Mouse (Mus musculus): Measurements from ENCODE around the gene Cdc42se2. TPM values are rescaled to one million over a fixed set of nuclear protein-coding genes. Genes with fewer than 3 reads are reported as not detected.

The Cdc42se2 gene
- polyA plus RNA-seq, 1 experiment from 2014 or later: 65.1 TPM

- 93% methylated on average over 4 of the region's 4 CpGs for WGBS
- H3K4me1 ChIP-seq (ENCODE audit: control insufficient read depth in 2 of 2, insufficient read depth in 2 of 2, low read length in 2 of 2): 0 out of 4 replicates have a peak, but pooled peaks cover 0 to 1% of the 10 kb centered on the region in 2 experiments
- H3K27me3 ChIP-seq (ENCODE audit: control insufficient read depth, insufficient read depth, low read length): no peaks in the 10 kb centered on the region
- H3K27ac ChIP-seq (replicated peaks in 1 of 2; ENCODE audit: control insufficient read depth in 1 of 2, insufficient read depth in 1 of 2, low read depth in 2 of 2, low read length in 2 of 2): no peak overlapping the region
- H3K4me2 ChIP-seq (ENCODE audit: low read length): no peak overlapping the region
- H3K36me3 ChIP-seq (ENCODE audit: control insufficient read depth, insufficient read depth, low read length): no peaks in the 10 kb centered on the region
- no peaks in the 10 kb centered on the region for H3K9me3 ChIP-seq (ENCODE audit: control insufficient read depth, low read length)
- no peak overlapping the region for H3K9ac ChIP-seq (ENCODE audit: low read length)
- no peak for ATAC-seq (ENCODE audit: insufficient number of reproducible peaks, insufficient read depth, low FRiP score, low read depth)
- H3K4me3 ChIP-seq (ENCODE audit: control insufficient read depth in 1 of 2, insufficient read depth in 1 of 2, low read depth in 1 of 2, low read length in 2 of 2): no peak overlapping the region
Measured at GRCm38 (mm10) chr11:54791458-54791857, 4.0 kb upstream of the Cdc42se2 start.

- under 1% methylated on average over 46 of the region's 54 CpGs for WGBS
- no peaks in the 10 kb centered on the region for H3K9me3 ChIP-seq (ENCODE audit: control insufficient read depth, low read length)
- 0 out of 2 replicates have a peak, but pooled peaks cover 3% of the 10 kb centered on the region for H3K36me3 ChIP-seq (ENCODE audit: control insufficient read depth, insufficient read depth, low read length)
- ATAC-seq (ENCODE audit: insufficient number of reproducible peaks, insufficient read depth, low FRiP score, low read depth): no peak; the same call in none of the 2 replicates
- peak overlapping the region; percentile 68 to 99 for H3K4me3 ChIP-seq (ENCODE audit: control insufficient read depth in 1 of 2, insufficient read depth in 1 of 2, low read depth in 1 of 2, low read length in 2 of 2)
- peak overlapping the region; percentile 80 for H3K4me2 ChIP-seq (ENCODE audit: low read length)
- peak overlapping the region; percentile 98 for H3K27ac ChIP-seq (replicated peaks in 1 of 2; ENCODE audit: control insufficient read depth in 1 of 2, insufficient read depth in 1 of 2, low read depth in 2 of 2, low read length in 2 of 2)
- H3K27me3 ChIP-seq (ENCODE audit: control insufficient read depth, insufficient read depth, low read length): no peaks in the 10 kb centered on the region
- H3K9ac ChIP-seq (ENCODE audit: low read length): peak overlapping the region; percentile 97
- peaks cover 0 to 8% of the 10 kb centered on the region in 2 experiments; a peak in 2 of 4 replicates for H3K4me1 ChIP-seq (ENCODE audit: control insufficient read depth in 2 of 2, insufficient read depth in 2 of 2, low read length in 2 of 2)
Measured at GRCm38 (mm10) chr11:54786858-54787487, 502 bp downstream of the Cdc42se2 start.

GRCm38 (mm10) chr11:54785566-54785965, 1.9 kb downstream of the Cdc42se2 start:
- no peak overlapping the region for H3K9ac ChIP-seq (ENCODE audit: low read length)
- H3K27ac ChIP-seq (replicated peaks in 1 of 2; ENCODE audit: control insufficient read depth in 1 of 2, insufficient read depth in 1 of 2, low read depth in 2 of 2, low read length in 2 of 2): no peak overlapping the region
- 0 out of 2 replicates have a peak, but pooled peaks cover 3% of the 10 kb centered on the region for H3K36me3 ChIP-seq (ENCODE audit: control insufficient read depth, insufficient read depth, low read length)
- H3K4me2 ChIP-seq (ENCODE audit: low read length): peak overlapping the region; percentile 80
- 90% methylated on average over 3 of the region's 3 CpGs for WGBS
- no peaks in the 10 kb centered on the region for H3K27me3 ChIP-seq (ENCODE audit: control insufficient read depth, insufficient read depth, low read length)
- H3K4me1 ChIP-seq (ENCODE audit: control insufficient read depth in 2 of 2, insufficient read depth in 2 of 2, low read length in 2 of 2): peaks cover 0 to 8% of the 10 kb centered on the region in 2 experiments; a peak in 2 of 4 replicates
- no peak overlapping the region for H3K4me3 ChIP-seq (ENCODE audit: control insufficient read depth in 1 of 2, insufficient read depth in 1 of 2, low read depth in 1 of 2, low read length in 2 of 2)
- no peaks in the 10 kb centered on the region for H3K9me3 ChIP-seq (ENCODE audit: control insufficient read depth, low read length)
- ATAC-seq (ENCODE audit: insufficient number of reproducible peaks, insufficient read depth, low FRiP score, low read depth): no peak

- ATAC-seq (ENCODE audit: insufficient number of reproducible peaks, insufficient read depth, low FRiP score, low read depth): no peak
- Histone ChIP-seq H3K27me3 (ENCODE audit: control insufficient read depth, insufficient read depth, low read length) (no peaks in the 10 kb centered on the region), H3K4me1 (ENCODE audit: control insufficient read depth in 2 of 2, insufficient read depth in 2 of 2, low read length in 2 of 2) (peaks cover 0 to 8% of the 10 kb centered on the region in 2 experiments; a peak in 2 of 4 replicates), H3K36me3 (ENCODE audit: control insufficient read depth, insufficient read depth, low read length) (0 out of 2 replicates have a peak, but pooled peaks cover 3% of the 10 kb centered on the region), H3K4me2 (ENCODE audit: low read length) (no peak overlapping the region), H3K9ac (ENCODE audit: low read length) (no peak overlapping the region), H3K4me3 (ENCODE audit: control insufficient read depth in 1 of 2, insufficient read depth in 1 of 2, low read depth in 1 of 2, low read length in 2 of 2) (no peak overlapping the region), H3K27ac (replicated peaks in 1 of 2; ENCODE audit: control insufficient read depth in 1 of 2, insufficient read depth in 1 of 2, low read depth in 2 of 2, low read length in 2 of 2) (no peak overlapping the region), H3K9me3 (ENCODE audit: control insufficient read depth, low read length) (no peaks in the 10 kb centered on the region)
- 82% methylated on average over 3 of the region's 3 CpGs for WGBS
Measured at GRCm38 (mm10) chr11:54784436-54784835, 3.0 kb downstream of the Cdc42se2 start.

GRCm38 (mm10) chr11:54782253-54782652, 5.2 kb downstream of the Cdc42se2 start:
- H3K9ac ChIP-seq (ENCODE audit: low read length): no peak overlapping the region
- H3K27me3 ChIP-seq (ENCODE audit: control insufficient read depth, insufficient read depth, low read length): no peaks in the 10 kb centered on the region
- ATAC-seq (ENCODE audit: insufficient number of reproducible peaks, insufficient read depth, low FRiP score, low read depth): no peak
- no peak overlapping the region for H3K4me3 ChIP-seq (ENCODE audit: control insufficient read depth in 1 of 2, insufficient read depth in 1 of 2, low read depth in 1 of 2, low read length in 2 of 2)
- WGBS: 90% methylated on average over 6 of the region's 6 CpGs
- H3K9me3 ChIP-seq (ENCODE audit: control insufficient read depth, low read length): no peaks in the 10 kb centered on the region
- H3K4me2 ChIP-seq (ENCODE audit: low read length): no peak overlapping the region
- H3K4me1 ChIP-seq (ENCODE audit: control insufficient read depth in 2 of 2, insufficient read depth in 2 of 2, low read length in 2 of 2): peaks cover 3 to 27% of the 10 kb centered on the region in 2 experiments
- no peak overlapping the region for H3K27ac ChIP-seq (replicated peaks in 1 of 2; ENCODE audit: control insufficient read depth in 1 of 2, insufficient read depth in 1 of 2, low read depth in 2 of 2, low read length in 2 of 2)
- 0 out of 2 replicates have a peak, but pooled peaks cover 3% of the 10 kb centered on the region for H3K36me3 ChIP-seq (ENCODE audit: control insufficient read depth, insufficient read depth, low read length)

GRCm38 (mm10) chr11:54779946-54780345, 7.5 kb downstream of the Cdc42se2 start:
- ATAC-seq (ENCODE audit: insufficient number of reproducible peaks, insufficient read depth, low FRiP score, low read depth): no peak
- H3K4me1 ChIP-seq (ENCODE audit: control insufficient read depth in 2 of 2, insufficient read depth in 2 of 2, low read length in 2 of 2): peaks cover 10 to 41% of the 10 kb centered on the region in 2 experiments
- WGBS: 95% methylated on average over 1 of the region's 1 CpGs

GRCm38 (mm10) chr11:54778131-54778844, 9.2 kb downstream of the Cdc42se2 start:
- Histone ChIP-seq H3K27me3 (ENCODE audit: control insufficient read depth, insufficient read depth, low read length) (no peaks in the 10 kb centered on the region), H3K36me3 (ENCODE audit: control insufficient read depth, insufficient read depth, low read length) (no peaks in the 10 kb centered on the region), H3K9ac (ENCODE audit: low read length) (no peak overlapping the region), H3K9me3 (ENCODE audit: control insufficient read depth, low read length) (no peaks in the 10 kb centered on the region), H3K4me1 (ENCODE audit: control insufficient read depth in 2 of 2, insufficient read depth in 2 of 2, low read length in 2 of 2) (peaks cover 10 to 47% of the 10 kb centered on the region in 2 experiments), H3K27ac (replicated peaks in 1 of 2; ENCODE audit: control insufficient read depth in 1 of 2, insufficient read depth in 1 of 2, low read depth in 2 of 2, low read length in 2 of 2) (peak overlapping the region in 1 of 2 experiments; percentile 57; a peak in 2 of 4 replicates), H3K4me2 (ENCODE audit: low read length) (no peak overlapping the region), H3K4me3 (ENCODE audit: control insufficient read depth in 1 of 2, insufficient read depth in 1 of 2, low read depth in 1 of 2, low read length in 2 of 2) (no peak overlapping the region)
- ATAC-seq (ENCODE audit: insufficient number of reproducible peaks, insufficient read depth, low FRiP score, low read depth): peak; percentile 35; the same call in 1 of the 2 replicates
- 27% methylated on average over 1 of the region's 1 CpGs for WGBS

More at GRCm38 (mm10) chr11:54779946-54780345, 7.5 kb downstream of the Cdc42se2 start:
- no peaks in the 10 kb centered on the region for H3K36me3 ChIP-seq (ENCODE audit: control insufficient read depth, insufficient read depth, low read length)
- H3K4me3 ChIP-seq (ENCODE audit: control insufficient read depth in 1 of 2, insufficient read depth in 1 of 2, low read depth in 1 of 2, low read length in 2 of 2): no peak overlapping the region
- no peaks in the 10 kb centered on the region for H3K27me3 ChIP-seq (ENCODE audit: control insufficient read depth, insufficient read depth, low read length)
- no peak overlapping the region for H3K27ac ChIP-seq (replicated peaks in 1 of 2; ENCODE audit: control insufficient read depth in 1 of 2, insufficient read depth in 1 of 2, low read depth in 2 of 2, low read length in 2 of 2)
- no peak overlapping the region for H3K4me2 ChIP-seq (ENCODE audit: low read length)
- no peak overlapping the region for H3K9ac ChIP-seq (ENCODE audit: low read length)
- H3K9me3 ChIP-seq (ENCODE audit: control insufficient read depth, low read length): no peaks in the 10 kb centered on the region
